Mouse (Mus musculus) midbrain, postnatal 0 days (tissue): ENCODE data around the gene Ptprs. TPM values are rescaled to one million over a fixed set of nuclear protein-coding genes. Genes with fewer than 3 reads are reported as not detected.

ENCODE experiments used
- ATAC-seq: fragments of 200-750 bp; cut with Nextera tagmentation; 2 replicates; pipeline ENCODE4 v1.8.0; 2017; ENCODE audit warnings: moderate number of reproducible peaks, mild to moderate bottlenecking, moderate TSS enrichment, moderate library complexity; ENCODE audit not compliant: low FRiP score
- DNase-seq: peaks from one replicate; pipeline ENCODE4 v3.0.0-alpha.2; 2015; ENCODE audit warnings: low spot score
- H3K27ac ChIP-seq: fragments of 300-500 bp; sonication (generic); 2 replicates; pipeline ENCODE4 v1.5.1; 2014; ENCODE audit warnings: low read depth, mild to moderate bottlenecking, low read length, mixed read lengths
- H3K27me3 ChIP-seq: fragments of 300-500 bp; sonication (generic); 2 replicates; pipeline ENCODE4 v1.6.1; 2014; ENCODE audit warnings: low read length, control low read depth, mixed read lengths; ENCODE audit not compliant: insufficient read depth
- H3K36me3 ChIP-seq: fragments of 300-500 bp; sonication (generic); 2 replicates; pipeline ENCODE4 v1.6.1; 2014; ENCODE audit warnings: low read length, control low read depth, mixed read lengths; ENCODE audit not compliant: insufficient read depth
- H3K4me1 ChIP-seq: fragments of 300-500 bp; sonication (generic); 2 replicates; pipeline ENCODE4 v1.6.1; 2014; ENCODE audit warnings: mild to moderate bottlenecking, control low read depth, antibody characterized with exemption, low read length, mixed read lengths; ENCODE audit not compliant: insufficient read depth
- H3K4me2 ChIP-seq: fragments of 300-500 bp; sonication (generic); 2 replicates; pipeline ENCODE4 v1.6.1; 2014; ENCODE audit warnings: low read depth, mild to moderate bottlenecking, low read length, mixed read lengths; ENCODE audit not compliant: poor library complexity, severe bottlenecking
- H3K4me3 ChIP-seq: fragments of 300-500 bp; sonication (generic); 2 replicates; pipeline ENCODE4 v1.5.1; 2014; ENCODE audit warnings: low read depth, mild to moderate bottlenecking, low read length, moderate library complexity
- H3K9ac ChIP-seq: fragments of 300-500 bp; sonication (generic); replicated peaks from 2 replicates; pipeline ENCODE4 v1.6.1; 2014; ENCODE audit warnings: mild to moderate bottlenecking, low read length, moderate library complexity, mixed read lengths; ENCODE audit not compliant: poor library complexity, severe bottlenecking
- H3K9me3 ChIP-seq: fragments of 300-500 bp; sonication (generic); 2 replicates; pipeline ENCODE4 v1.6.1; 2016; ENCODE audit warnings: low read length, control low read depth
- CTCF ChIP-seq: IDR thresholded peaks from 2 replicates; pipeline ENCODE4 v1.5.1; 2016; ENCODE audit warnings: antibody characterized with exemption, mild to moderate bottlenecking
- WGBS: fragments of 180-500 bp; shearing (Covaris S2); extraction: QIAGEN DNeasy Blood & Tissue Kit; methylation state at CpG from one replicate; pipeline ENCODE4 v1.1.7; 2014; 5-methylcytosine and 5-hydroxymethylcytosine counted together
- polyA plus RNA-seq: library from polyadenylated mRNA; unstranded; fragments of >200 nt; fragmentation: Nextera tagmentation; extraction: Ambion mirVana; gene quantifications from 2 replicates; pipeline ENCODE4 v1.2.1, GENCODE M21; 2015
- total RNA-seq: library from RNA; depleted of rRNA; stranded (reverse); fragments of >200 nt; gene quantifications from 2 replicates; pipeline ENCODE4 v1.2.3, GENCODE M21; 2014

The Ptprs gene
- total and polyA plus RNA-seq, 2 experiments from 2014 or later = 225 to 716 TPM

- H3K27ac ChIP-seq = peak overlapping the region; percentile 68
- no peak for ATAC-seq
- H3K4me3 ChIP-seq = peak overlapping the region; percentile 44
- no peaks in the 10 kb centered on the region for H3K27me3 ChIP-seq
- peak; percentile 42 for TF ChIP-seq CTCF
- H3K4me2 ChIP-seq = peak overlapping the region; percentile 67
- H3K4me1 ChIP-seq = peaks cover 16% of the 10 kb centered on the region
- H3K9me3 ChIP-seq = no peaks in the 10 kb centered on the region
- peak overlapping the region; percentile 50 for H3K9ac ChIP-seq
- WGBS = 4% methylated on average over 17 of the region's 17 CpGs
- no peak for DNase-seq
- peaks cover 3% of the 10 kb centered on the region; the same call in 1 of the 2 replicates for H3K36me3 ChIP-seq
These were observed 13.3 kb downstream of the Ptprs start for GRCm38 (mm10) chr17:56462835-56463455.

- DNase-seq (peak; percentile 98), ATAC-seq (peak; percentile 92)
- Histone ChIP-seq H3K9me3 (no peaks in the 10 kb centered on the region), H3K9ac (peak overlapping the region; percentile 50), H3K4me1 (peaks cover 10% of the 10 kb centered on the region; the same call in 1 of the 2 replicates), H3K27me3 (no peaks in the 10 kb centered on the region), H3K27ac (peak overlapping the region; percentile 68), H3K4me2 (peak overlapping the region; percentile 67), H3K36me3 (peaks cover 6% of the 10 kb centered on the region; the same call in 1 of the 2 replicates), H3K4me3 (peak overlapping the region; percentile 44)
- under 1% methylated on average over 77 of the region's 77 CpGs for WGBS
- peak; percentile 23; the same call in 1 of the 2 replicates for TF ChIP-seq CTCF
These were observed 14.2 kb downstream of the Ptprs start for GRCm38 (mm10) chr17:56461771-56462743.

- Histone ChIP-seq H3K9ac (no peak overlapping the region), H3K4me1 (peaks cover 10% of the 10 kb centered on the region; the same call in 1 of the 2 replicates), H3K4me3 (peak overlapping the region; percentile 44; the same call in 1 of the 2 replicates), H3K4me2 (peak overlapping the region; percentile 67), H3K9me3 (no peaks in the 10 kb centered on the region), H3K36me3 (peaks cover 18% of the 10 kb centered on the region), H3K27me3 (no peaks in the 10 kb centered on the region), H3K27ac (peak overlapping the region; percentile 68; the same call in 1 of the 2 replicates)
- no peak for TF ChIP-seq CTCF
- no peak for DNase-seq
- 28% methylated on average over 6 of the region's 6 CpGs for WGBS
- no peak for ATAC-seq
These were observed 15.4 kb downstream of the Ptprs start for GRCm38 (mm10) chr17:56460876-56461275.

GRCm38 (mm10) chr17:56457442-56457841, 18.8 kb downstream of the Ptprs start:
- Histone ChIP-seq H3K4me2 (no peak overlapping the region), H3K4me3 (no peak overlapping the region), H3K9ac (no peak overlapping the region), H3K9me3 (no peaks in the 10 kb centered on the region), H3K27ac (no peak overlapping the region), H3K4me1 (peaks cover 10% of the 10 kb centered on the region; the same call in 1 of the 2 replicates), H3K36me3 (peaks cover 45% of the 10 kb centered on the region), H3K27me3 (no peaks in the 10 kb centered on the region)
- no peak for ATAC-seq
- 92% methylated on average over 1 of the region's 1 CpGs for WGBS
- peak; percentile 63 for TF ChIP-seq CTCF
- DNase-seq = no peak

- Histone ChIP-seq H3K9me3 (no peaks in the 10 kb centered on the region), H3K4me3 (no peak overlapping the region), H3K9ac (no peak overlapping the region), H3K36me3 (peaks cover 56% of the 10 kb centered on the region), H3K4me2 (no peak overlapping the region), H3K27me3 (no peaks in the 10 kb centered on the region), H3K27ac (no peak overlapping the region), H3K4me1 (peaks cover 5% of the 10 kb centered on the region; the same call in 1 of the 2 replicates)
- ATAC-seq = no peak
- no peak for DNase-seq
- TF ChIP-seq CTCF = no peak
- 72% methylated on average over 5 of the region's 5 CpGs for WGBS
These were observed 19.9 kb downstream of the Ptprs start for GRCm38 (mm10) chr17:56456353-56456752.
